Mouse (Mus musculus): Measurements from ENCODE around the gene Fam50b. TPM values are rescaled to one million over a fixed set of nuclear protein-coding genes. Genes with fewer than 3 reads are reported as not detected.

Fam50b gene
- total RNA-seq, 1 experiment, result 0.27 TPM

- Histone ChIP-seq H3K4me3 (ENCODE audit: insufficient read depth in 1 of 2, low read depth in 1 of 2, low read length in 2 of 2, poor library complexity in 1 of 2, severe bottlenecking in 1 of 2) (no peak overlapping the region), H3K9me3 (ENCODE audit: control insufficient read depth, insufficient read depth, low read depth, low read length) (no peaks in the 10 kb centered on the region), H3K4me1 (ENCODE audit: control insufficient read depth in 2 of 2, insufficient read depth in 2 of 2, low read length in 2 of 2, poor library complexity in 1 of 2) (no peaks in the 10 kb centered on the region), H3K36me3 (ENCODE audit: control insufficient read depth, insufficient read depth, low read length, poor library complexity, severe bottlenecking) (no peaks in the 10 kb centered on the region), H3K9ac (ENCODE audit: insufficient read depth, low read depth, low read length, poor library complexity, severe bottlenecking) (no peak overlapping the region), H3K27ac (ENCODE audit: insufficient read depth, low read depth, low read length, poor library complexity, severe bottlenecking) (no peak overlapping the region)
- no peak for TF ChIP-seq HCFC1 (IDR thresholded peaks at IDR 0.05; ENCODE audit: borderline replicate concordance, insufficient read depth, low read length)
- TF ChIP-seq ZNF384 (IDR thresholded peaks at IDR 0.05; ENCODE audit: low read depth, low read length), result no peak
- TF ChIP-seq ZC3H11A (IDR thresholded peaks at IDR 0.05; ENCODE audit: borderline replicate concordance, low read depth, low read length), result no peak
- no peak for TF ChIP-seq MAFK (IDR thresholded peaks at IDR 0.05; ENCODE audit: insufficient read depth, low read depth, low read length)
- no peak for TF ChIP-seq CHD2 (IDR thresholded peaks at IDR 0.05; ENCODE audit: low read depth, low read length)
- no peak for DNase-seq (ENCODE audit: low read depth, low spot score)
- in situ Hi-C loops (cut with MboI; ENCODE audit: low sequenced_read_pairs in 2 of 2, unreplicated experiment in 2 of 2), result no loop called here
Observed at GRCm38 (mm10) chr13:34786634-34787033, 52.0 kb downstream of the Fam50b start.

DNA sequence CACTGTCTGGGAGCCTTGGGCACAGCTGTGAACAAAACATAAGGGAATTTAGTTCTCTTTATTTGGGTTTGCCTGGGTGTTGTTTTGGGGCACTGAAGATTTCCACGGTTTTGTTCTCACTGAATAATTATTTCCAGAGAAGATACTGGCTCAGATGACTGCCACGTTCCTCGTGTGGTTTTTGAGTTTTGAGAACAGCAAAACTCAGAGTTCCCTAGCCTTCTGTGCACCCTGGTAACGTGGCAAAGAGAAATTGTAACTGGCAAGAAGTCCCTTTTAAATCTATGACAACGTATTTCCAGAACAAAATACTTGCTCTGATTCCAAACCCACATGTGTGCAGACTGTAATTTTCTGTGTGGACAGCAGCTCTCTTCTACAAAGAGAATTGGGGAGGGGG, 52.9 kb downstream of the Fam50b start:
- H3K27ac ChIP-seq (ENCODE audit: insufficient read depth, low read depth, low read length, poor library complexity, severe bottlenecking), result no peak overlapping the region
- H3K4me1 ChIP-seq (ENCODE audit: control insufficient read depth in 2 of 2, insufficient read depth in 2 of 2, low read length in 2 of 2, poor library complexity in 1 of 2), result no peaks in the 10 kb centered on the region
- no peak overlapping the region for H3K4me3 ChIP-seq (ENCODE audit: insufficient read depth in 1 of 2, low read depth in 1 of 2, low read length in 2 of 2, poor library complexity in 1 of 2, severe bottlenecking in 1 of 2)
- in situ Hi-C loops (cut with MboI; ENCODE audit: low sequenced_read_pairs in 2 of 2, unreplicated experiment in 2 of 2), result no loop called here
- no peak for DNase-seq (ENCODE audit: low read depth, low spot score)
- no peak for TF ChIP-seq MAFK (IDR thresholded peaks at IDR 0.05; ENCODE audit: insufficient read depth, low read depth, low read length)
- no peak for TF ChIP-seq CHD2 (IDR thresholded peaks at IDR 0.05; ENCODE audit: low read depth, low read length)
- TF ChIP-seq HCFC1 (IDR thresholded peaks at IDR 0.05; ENCODE audit: borderline replicate concordance, insufficient read depth, low read length), result no peak
- no peak for TF ChIP-seq ZNF384 (IDR thresholded peaks at IDR 0.05; ENCODE audit: low read depth, low read length)
- no peak for TF ChIP-seq ZC3H11A (IDR thresholded peaks at IDR 0.05; ENCODE audit: borderline replicate concordance, low read depth, low read length)
- H3K9ac ChIP-seq (ENCODE audit: insufficient read depth, low read depth, low read length, poor library complexity, severe bottlenecking), result no peak overlapping the region
- no peaks in the 10 kb centered on the region for H3K9me3 ChIP-seq (ENCODE audit: control insufficient read depth, insufficient read depth, low read depth, low read length)
- H3K36me3 ChIP-seq (ENCODE audit: control insufficient read depth, insufficient read depth, low read length, poor library complexity, severe bottlenecking), result no peaks in the 10 kb centered on the region

DNA sequence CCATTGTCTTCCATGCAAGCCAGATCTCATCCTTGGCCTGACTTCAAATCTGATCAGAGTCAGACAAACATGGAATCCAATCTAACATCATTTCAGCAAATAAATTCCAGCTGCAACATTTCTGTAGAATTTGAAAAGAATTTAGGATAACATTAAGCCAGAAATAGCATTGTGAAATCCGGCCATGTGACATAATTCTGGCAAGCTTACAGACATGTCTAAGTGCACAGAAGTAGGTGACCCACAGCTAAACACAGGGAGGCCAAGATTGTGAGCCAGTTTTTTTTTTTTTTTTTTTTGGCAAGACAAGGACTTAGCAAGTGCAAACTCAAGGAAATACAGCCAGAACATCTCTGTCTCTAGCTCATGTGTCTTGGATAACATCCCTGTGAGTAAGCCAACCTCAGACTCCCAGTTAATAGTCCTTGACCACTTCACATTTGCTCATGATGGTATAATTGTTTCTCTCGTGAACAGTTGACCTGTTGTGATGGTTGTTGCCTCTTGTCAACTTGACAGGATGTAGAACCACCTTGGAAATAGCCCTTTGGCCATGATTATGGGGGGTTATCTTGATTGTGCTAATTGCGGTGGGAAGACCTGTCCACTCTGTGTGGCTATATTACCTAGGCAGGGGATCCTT, 54.6 kb downstream of the Fam50b start:
- DNase-seq (ENCODE audit: low read depth, low spot score), result no peak
- TF ChIP-seq ZC3H11A (IDR thresholded peaks at IDR 0.05; ENCODE audit: borderline replicate concordance, low read depth, low read length) (no peak), MAFK (IDR thresholded peaks at IDR 0.05; ENCODE audit: insufficient read depth, low read depth, low read length) (no peak), CHD2 (IDR thresholded peaks at IDR 0.05; ENCODE audit: low read depth, low read length) (no peak), ZNF384 (IDR thresholded peaks at IDR 0.05; ENCODE audit: low read depth, low read length) (no peak), HCFC1 (IDR thresholded peaks at IDR 0.05; ENCODE audit: borderline replicate concordance, insufficient read depth, low read length) (no peak)
- H3K4me3 ChIP-seq (ENCODE audit: insufficient read depth in 1 of 2, low read depth in 1 of 2, low read length in 2 of 2, poor library complexity in 1 of 2, severe bottlenecking in 1 of 2), result no peak overlapping the region
- H3K4me1 ChIP-seq (ENCODE audit: control insufficient read depth in 2 of 2, insufficient read depth in 2 of 2, low read length in 2 of 2, poor library complexity in 1 of 2), result peaks cover 0 to 2% of the 10 kb centered on the region in 2 experiments; a peak in 1 of 4 replicates
- no peaks in the 10 kb centered on the region for H3K9me3 ChIP-seq (ENCODE audit: control insufficient read depth, insufficient read depth, low read depth, low read length)
- no peak overlapping the region for H3K9ac ChIP-seq (ENCODE audit: insufficient read depth, low read depth, low read length, poor library complexity, severe bottlenecking)
- in situ Hi-C loops (cut with MboI; ENCODE audit: low sequenced_read_pairs in 2 of 2, unreplicated experiment in 2 of 2), result no loop called here
- no peak overlapping the region for H3K27ac ChIP-seq (ENCODE audit: insufficient read depth, low read depth, low read length, poor library complexity, severe bottlenecking)
- no peaks in the 10 kb centered on the region for H3K36me3 ChIP-seq (ENCODE audit: control insufficient read depth, insufficient read depth, low read length, poor library complexity, severe bottlenecking)

- Histone ChIP-seq H3K36me3 (ENCODE audit: control insufficient read depth, insufficient read depth, low read length, poor library complexity, severe bottlenecking) (no peaks in the 10 kb centered on the region), H3K9me3 (ENCODE audit: control insufficient read depth, insufficient read depth, low read depth, low read length) (no peaks in the 10 kb centered on the region), H3K9ac (ENCODE audit: insufficient read depth, low read depth, low read length, poor library complexity, severe bottlenecking) (no peak overlapping the region), H3K4me3 (ENCODE audit: insufficient read depth in 1 of 2, low read depth in 1 of 2, low read length in 2 of 2, poor library complexity in 1 of 2, severe bottlenecking in 1 of 2) (no peak overlapping the region), H3K27ac (ENCODE audit: insufficient read depth, low read depth, low read length, poor library complexity, severe bottlenecking) (no peak overlapping the region), H3K4me1 (ENCODE audit: control insufficient read depth in 2 of 2, insufficient read depth in 2 of 2, low read length in 2 of 2, poor library complexity in 1 of 2) (peaks cover 0 to 2% of the 10 kb centered on the region in 2 experiments; a peak in 1 of 4 replicates)
- no peak for DNase-seq (ENCODE audit: low read depth, low spot score)
- in situ Hi-C loops (cut with MboI; ENCODE audit: low sequenced_read_pairs in 2 of 2, unreplicated experiment in 2 of 2), result no loop called here
- no peak for TF ChIP-seq HCFC1 (IDR thresholded peaks at IDR 0.05; ENCODE audit: borderline replicate concordance, insufficient read depth, low read length)
- no peak for TF ChIP-seq ZC3H11A (IDR thresholded peaks at IDR 0.05; ENCODE audit: borderline replicate concordance, low read depth, low read length)
- TF ChIP-seq CHD2 (IDR thresholded peaks at IDR 0.05; ENCODE audit: low read depth, low read length), result no peak
- no peak for TF ChIP-seq MAFK (IDR thresholded peaks at IDR 0.05; ENCODE audit: insufficient read depth, low read depth, low read length)
Observed at GRCm38 (mm10) chr13:34793066-34793465, 58.4 kb downstream of the Fam50b start.
